Mouse (Mus musculus) midbrain, embryonic 12.5 days (tissue): Measurements from ENCODE around the gene Cacul1. TPM values are rescaled to one million over a fixed set of nuclear protein-coding genes. Genes with fewer than 3 reads are reported as not detected.

Experiments used
- microRNA-seq: library from miRNA; unstranded; fragments of <30 nt; microRNA quantifications from one replicate; pipeline ENCODE4, GENCODE M21; 2017
- polyA plus RNA-seq: library from polyadenylated mRNA; unstranded; fragments of >200 nt; fragmentation: Nextera tagmentation; extraction: Ambion mirVana; gene quantifications from 2 replicates; pipeline ENCODE4 v1.2.1, GENCODE M21; 2016

The Cacul1 gene
- polyA plus RNA-seq, 1 experiment from 2014 or later, result 34.8 TPM

Small RNA genes within 50 kb of the gene (microRNA-seq; reads per million reads assigned to microRNA genes)
- gene Gm25238, result not detected

Other genes with a start within 250 kb of the Cacul1 start
- 0.18 and 0.24 TPM in 2 replicates for gene Prlhr, start 112.7 kb downstream of the Cacul1 start, polyA plus RNA-seq
- gene Nanos1, start 175.0 kb upstream of the Cacul1 start, polyA plus RNA-seq, result 9.1 and 11.2 TPM in 2 replicates
- 124 and 134 TPM in 2 replicates for gene Eif3a, start 209.6 kb upstream of the Cacul1 start, polyA plus RNA-seq
- 38.7 and 39.9 TPM in 2 replicates for gene Fam45a, start 230.6 kb upstream of the Cacul1 start, polyA plus RNA-seq